Mouse (Mus musculus) heart, postnatal 0 days (tissue): ENCODE results near the gene Pms1. TPM values are rescaled to one million over a fixed set of nuclear protein-coding genes. Genes with fewer than 3 reads are reported as not detected.
"Not testable (repeated sequence)": the region's sequence is repeated elsewhere in the genome, so short reads cannot be mapped to it uniquely, and the experiment has no call there.

Experiments
- ATAC-seq: fragments of 200-750 bp; cut with Nextera tagmentation; 2 replicates; pipeline ENCODE4 v1.8.0; 2017; ENCODE audit warnings: low read depth, moderate number of reproducible peaks, moderate library complexity; ENCODE audit not compliant: insufficient read depth
- DNase-seq: peaks from one replicate; pipeline ENCODE4 v3.0.0-alpha.2; 2016; ENCODE audit warnings: low spot score
- H3K27ac ChIP-seq: fragments of 300-500 bp; sonication (generic); 2 replicates; pipeline ENCODE4 v1.5.1; 2014; ENCODE audit warnings: low read depth, mild to moderate bottlenecking
- H3K27me3 ChIP-seq: fragments of 300-500 bp; sonication (generic); 2 replicates; pipeline ENCODE4 v1.6.1; 2014; ENCODE audit warnings: low read length, mixed read lengths; ENCODE audit not compliant: control insufficient read depth, insufficient read depth
- H3K36me3 ChIP-seq: fragments of 300-500 bp; sonication (generic); replicated peaks from 2 replicates; pipeline ENCODE4 v1.6.1; 2014; ENCODE audit warnings: low read length, mixed read lengths; ENCODE audit not compliant: control insufficient read depth, insufficient read depth
- H3K4me1 ChIP-seq: fragments of 300-500 bp; sonication (generic); 2 replicates; pipeline ENCODE4 v1.6.1; 2014; ENCODE audit warnings: antibody characterized with exemption; ENCODE audit not compliant: control insufficient read depth, insufficient read depth
- H3K4me2 ChIP-seq: fragments of 300-500 bp; sonication (generic); 2 replicates; pipeline ENCODE4 v1.6.1; 2014; ENCODE audit warnings: low read depth, mild to moderate bottlenecking, low read length, moderate library complexity
- H3K4me3 ChIP-seq: fragments of 300-500 bp; sonication (generic); 2 replicates; pipeline ENCODE4 v1.5.1; 2014; ENCODE audit warnings: low read depth, low read length
- H3K9ac ChIP-seq: fragments of 300-500 bp; sonication (generic); replicated peaks from 2 replicates; pipeline ENCODE4 v1.6.1; 2014; ENCODE audit warnings: low read depth, low read length, mixed read lengths
- H3K9me3 ChIP-seq: fragments of 300-500 bp; sonication (generic); replicated peaks from 2 replicates; pipeline ENCODE4 v1.6.1; 2016; ENCODE audit warnings: low read length; ENCODE audit not compliant: control insufficient read depth
- CTCF ChIP-seq: IDR thresholded peaks from 2 replicates; pipeline ENCODE4 v1.5.1; 2016; ENCODE audit warnings: antibody characterized with exemption, control low read depth, low read depth
- EP300 ChIP-seq: IDR thresholded peaks from 2 replicates; pipeline ENCODE4 v1.6.1; 2016; ENCODE audit warnings: antibody characterized with exemption, low read depth
- WGBS: fragments of 180-500 bp; shearing (Covaris S2); extraction: QIAGEN DNeasy Blood & Tissue Kit; methylation state at CpG from one replicate; pipeline ENCODE4 v1.1.7; 2014; 5-methylcytosine and 5-hydroxymethylcytosine counted together
- polyA plus RNA-seq: library from polyadenylated mRNA; unstranded; fragments of >200 nt; fragmentation: Nextera tagmentation; extraction: Ambion mirVana; gene quantifications from 2 replicates; pipeline ENCODE4 v1.2.1, GENCODE M21; 2015
- total RNA-seq: library from RNA; depleted of rRNA; stranded (reverse); fragments of >200 nt; gene quantifications from 2 replicates; pipeline ENCODE4 v1.2.3, GENCODE M21; 2014; ENCODE audit warnings: low replicate concordance

Pms1 gene
- total and polyA plus RNA-seq, 2 experiments from 2014 or later: 1.4 to 4.7 TPM

GRCm38 (mm10) chr1:53300506-53300905 lies 3.7 kb upstream of the Pms1 start:
- WGBS: 75% methylated on average over 4 of the region's 4 CpGs
- ATAC-seq: no peak
- TF ChIP-seq CTCF: no peak
- TF ChIP-seq EP300: no peak

GRCm38 (mm10) chr1:53291197-53291596 lies 5.6 kb downstream of the Pms1 start:
- Histone ChIP-seq H3K4me1 (no peaks in the 10 kb centered on the region), H3K27ac (no peak overlapping the region), H3K4me3 (no peak overlapping the region), H3K9ac (no peak overlapping the region), H3K9me3 (no peaks in the 10 kb centered on the region), H3K27me3 (no peaks in the 10 kb centered on the region), H3K36me3 (no peaks in the 10 kb centered on the region), H3K4me2 (no peak overlapping the region)
- no peak for TF ChIP-seq CTCF
- no peak for TF ChIP-seq EP300
- no peak for DNase-seq
- ATAC-seq: no peak
- WGBS: 54% methylated on average over 3 of the region's 3 CpGs

More at GRCm38 (mm10) chr1:53300506-53300905, 3.7 kb upstream of the Pms1 start:
- no peak overlapping the region for H3K27ac ChIP-seq
- no peak overlapping the region for H3K9ac ChIP-seq
- no peaks in the 10 kb centered on the region for H3K4me1 ChIP-seq
- H3K4me3 ChIP-seq: no peak overlapping the region
- no peak overlapping the region for H3K4me2 ChIP-seq
- no peak for DNase-seq
- no peaks in the 10 kb centered on the region for H3K9me3 ChIP-seq
- H3K36me3 ChIP-seq: no peaks in the 10 kb centered on the region
- H3K27me3 ChIP-seq: no peaks in the 10 kb centered on the region

- ATAC-seq: no peak
- DNase-seq: peak; percentile 56
Measured at GRCm38 (mm10) chr1:53272646-53273045, 24.2 kb downstream of the Pms1 start.

GRCm38 (mm10) chr1:53269901-53270300 lies 26.9 kb downstream of the Pms1 start:
- no peak overlapping the region for H3K4me2 ChIP-seq
- no peak overlapping the region for H3K4me3 ChIP-seq
- no peak for ATAC-seq
- no peaks in the 10 kb centered on the region; the same call in 1 of the 2 replicates for H3K36me3 ChIP-seq
- 55% methylated on average over 3 of the region's 3 CpGs for WGBS
- no peaks in the 10 kb centered on the region for H3K9me3 ChIP-seq
- no peaks in the 10 kb centered on the region for H3K27me3 ChIP-seq
- no peak overlapping the region for H3K27ac ChIP-seq
- no peak overlapping the region for H3K9ac ChIP-seq
- DNase-seq: no peak
- TF ChIP-seq EP300 (no peak), CTCF (no peak)
- H3K4me1 ChIP-seq: no peaks in the 10 kb centered on the region

More at GRCm38 (mm10) chr1:53272646-53273045, 24.2 kb downstream of the Pms1 start:
- Histone ChIP-seq H3K4me2 (no peak overlapping the region), H3K4me3 (no peak overlapping the region), H3K9me3 (no peaks in the 10 kb centered on the region), H3K27me3 (no peaks in the 10 kb centered on the region), H3K27ac (no peak overlapping the region), H3K9ac (no peak overlapping the region), H3K4me1 (no peaks in the 10 kb centered on the region), H3K36me3 (no peaks in the 10 kb centered on the region; the same call in 1 of the 2 replicates)
- TF ChIP-seq CTCF (peak; percentile 73), EP300 (no peak)

GRCm38 (mm10) chr1:53264958-53265612 lies 31.7 kb downstream of the Pms1 start:
- H3K9ac ChIP-seq, ATAC-seq, H3K36me3 ChIP-seq, H3K9me3 ChIP-seq, H3K27ac ChIP-seq, DNase-seq, H3K27me3 ChIP-seq, H3K4me2 ChIP-seq, H3K4me1 ChIP-seq, H3K4me3 ChIP-seq: not testable (repeated sequence)

- DNase-seq (no peak), ATAC-seq (no peak)
- TF ChIP-seq EP300 (no peak), CTCF (no peak)
- Histone ChIP-seq H3K27ac (no peak overlapping the region), H3K4me2 (no peak overlapping the region), H3K27me3 (no peaks in the 10 kb centered on the region), H3K4me1 (0 out of 2 replicates have a peak, but pooled peaks cover 4% of the 10 kb centered on the region), H3K4me3 (no peak overlapping the region), H3K9ac (no peak overlapping the region), H3K36me3 (no peaks in the 10 kb centered on the region), H3K9me3 (no peaks in the 10 kb centered on the region)
- 38% methylated on average over 1 of the region's 1 CpGs for WGBS
Measured at GRCm38 (mm10) chr1:53226063-53226462, 70.8 kb downstream of the Pms1 start.
